Mouse (Mus musculus): Measurements from ENCODE around the gene Cdc6. TPM values are rescaled to one million over a fixed set of nuclear protein-coding genes. Genes with fewer than 3 reads are reported as not detected.
A peak's percentile ranks its signal among the peaks of the same experiment; 100 is the strongest.

The Cdc6 gene
- polyA plus RNA-seq, 1 experiment, result 24.1 TPM

DNA sequence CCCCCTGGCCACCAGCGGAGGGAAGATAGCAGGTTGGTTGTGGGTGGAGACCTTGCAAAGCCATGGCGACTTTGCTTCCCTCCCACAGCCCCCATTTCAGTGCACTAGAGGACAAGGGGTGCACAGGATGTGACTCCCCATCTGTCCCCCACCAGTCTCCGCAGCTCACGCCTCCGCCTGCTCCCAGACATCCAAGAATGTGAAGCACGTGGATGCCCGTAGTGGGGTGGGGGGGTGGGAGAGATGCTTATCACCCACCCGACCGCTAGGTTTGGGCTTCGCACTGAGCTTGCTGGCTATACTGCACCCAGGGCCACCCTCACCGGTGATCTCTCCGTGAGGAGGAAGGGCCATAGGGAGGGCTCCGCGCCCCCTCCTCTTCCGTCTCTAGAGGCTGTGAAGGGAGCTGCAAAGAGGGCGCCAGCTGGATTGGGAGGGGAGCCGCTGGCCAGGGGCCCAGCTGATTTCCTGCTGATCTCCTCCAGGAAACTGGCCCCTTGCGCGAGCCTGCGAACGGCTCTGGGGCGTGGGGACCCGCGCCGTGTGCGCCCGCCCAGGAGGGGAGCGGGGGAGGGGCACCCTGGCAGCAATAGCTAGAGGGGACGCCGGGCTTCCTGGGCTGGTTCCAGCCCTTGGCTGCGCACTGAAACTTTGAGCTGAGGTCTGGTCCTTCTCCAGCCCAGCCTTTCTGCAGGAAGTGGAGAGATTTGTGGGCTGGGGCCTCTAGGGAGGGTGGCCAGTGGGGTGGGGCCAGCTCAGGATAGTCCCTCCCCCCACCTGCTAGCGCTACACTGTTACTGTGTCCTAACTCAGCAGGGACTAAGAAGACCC lies 55.8 kb downstream of the Cdc6 start:
- TF ChIP-seq MAX (IDR thresholded peaks at IDR 0.05) (peak; percentile 18), USF1 (IDR thresholded peaks at IDR 0.05; ENCODE audit: low read depth) (no peak)
- Histone ChIP-seq H3K79me3 (ENCODE audit: low read depth) (peaks cover 42% of the 10 kb centered on the region), H3K4me3 (ENCODE audit: insufficient read depth, poor library complexity, severe bottlenecking) (peak overlapping the region; percentile 30), H3K79me2 (ENCODE audit: control insufficient read depth, insufficient read depth) (peaks cover 95% of the 10 kb centered on the region), H3ac (ENCODE audit: control insufficient read depth, insufficient read length, low read depth) (peak overlapping the region; percentile 59), H3K36me3 (ENCODE audit: control insufficient read depth, insufficient read depth) (peaks cover 25% of the 10 kb centered on the region), H3K27me3 (ENCODE audit: control insufficient read depth, insufficient read depth, insufficient read length) (no peaks in the 10 kb centered on the region)

DNA sequence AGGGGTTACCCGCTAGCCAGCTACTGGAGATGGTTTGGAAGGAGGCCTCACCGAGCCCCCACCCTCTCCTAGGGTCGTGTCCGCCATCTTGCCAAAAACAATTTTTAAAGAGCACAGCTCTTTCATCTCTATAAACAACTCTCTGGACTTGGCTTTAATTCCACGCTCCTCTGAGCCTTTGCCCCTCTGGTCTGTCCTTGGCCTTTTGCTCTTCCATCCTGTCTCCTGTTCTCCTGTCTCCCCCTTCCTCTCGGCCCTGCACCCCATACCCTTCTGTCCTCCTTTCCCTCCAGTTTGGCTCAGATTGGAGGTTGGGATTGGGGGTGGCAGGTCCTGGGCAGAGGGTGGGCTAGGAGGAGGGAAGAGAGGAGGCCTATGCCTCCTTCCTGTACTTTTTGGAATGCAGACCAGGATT lies 56.6 kb downstream of the Cdc6 start:
- H3K27me3 ChIP-seq (ENCODE audit: control insufficient read depth, insufficient read depth, insufficient read length), result no peaks in the 10 kb centered on the region

DNA sequence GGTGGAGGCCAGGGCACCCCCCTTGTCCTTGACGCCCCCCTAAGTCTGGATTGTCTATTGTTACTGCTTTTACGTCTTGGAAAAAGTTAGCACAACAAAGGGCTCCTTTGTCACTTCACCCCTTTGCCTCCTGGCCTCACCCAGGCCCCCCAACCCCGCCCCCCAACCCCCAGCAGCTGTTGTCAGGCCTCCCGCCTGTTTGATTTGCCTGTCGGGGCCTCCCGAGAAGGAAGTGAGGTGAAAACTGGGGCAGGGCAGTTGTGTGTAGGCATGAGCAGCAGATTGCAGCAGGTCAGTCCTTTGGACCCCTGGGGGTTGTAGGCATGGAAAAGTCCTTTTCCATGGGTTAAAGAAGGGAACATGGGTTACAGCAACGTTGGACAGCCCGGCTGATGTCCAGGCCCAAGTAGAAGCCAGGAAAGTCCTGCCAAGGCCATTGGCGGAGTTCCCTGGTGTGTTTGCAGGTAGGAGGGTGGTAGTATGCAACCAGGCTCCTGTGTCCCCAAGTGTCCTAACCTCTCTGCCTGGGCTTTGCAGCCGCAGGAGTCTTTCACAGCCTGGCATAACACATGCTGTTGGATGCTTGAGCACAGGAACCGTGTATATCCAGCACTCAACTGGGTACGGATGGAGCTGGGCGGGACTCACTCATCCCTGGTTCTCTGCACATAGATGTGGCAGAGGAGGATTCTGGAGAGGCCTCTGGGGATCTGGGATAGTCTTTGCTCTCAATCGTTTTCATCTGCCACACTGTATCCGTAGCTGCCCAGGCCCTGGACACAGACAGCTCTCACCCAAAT lies 57.2 kb downstream of the Cdc6 start:
- peaks cover 49% of the 10 kb centered on the region for H3K79me3 ChIP-seq (ENCODE audit: low read depth)
- H3K36me3 ChIP-seq (ENCODE audit: control insufficient read depth, insufficient read depth), result peaks cover 37% of the 10 kb centered on the region
- TF ChIP-seq CTCF (IDR thresholded peaks at IDR 0.05; ENCODE audit: control insufficient read depth, insufficient read depth, insufficient read length), result no peak
- no peak for TF ChIP-seq CEBPB (IDR thresholded peaks at IDR 0.05; ENCODE audit: low read depth)
- TF ChIP-seq MYOG (IDR thresholded peaks at IDR 0.05; ENCODE audit: control insufficient read depth, extremely low read depth, insufficient read length), result no peak
- TF ChIP-seq FOSL1 (IDR thresholded peaks at IDR 0.05; ENCODE audit: insufficient read depth, low read length, poor library complexity, severe bottlenecking), result no peak
- no peak for TF ChIP-seq MYOD1 (IDR thresholded peaks at IDR 0.05; ENCODE audit: control insufficient read depth, insufficient read length, low read depth)
- TF ChIP-seq MAX (IDR thresholded peaks at IDR 0.05), result no peak
- no peak for TF ChIP-seq USF1 (IDR thresholded peaks at IDR 0.05; ENCODE audit: low read depth)
- H3ac ChIP-seq (ENCODE audit: control insufficient read depth, insufficient read length, low read depth), result no peak overlapping the region
- H3K79me2 ChIP-seq (ENCODE audit: control insufficient read depth, insufficient read depth), result peaks cover 93% of the 10 kb centered on the region
- no peak overlapping the region for H3K4me3 ChIP-seq (ENCODE audit: insufficient read depth, poor library complexity, severe bottlenecking)
- no peaks in the 10 kb centered on the region for H3K27me3 ChIP-seq (ENCODE audit: control insufficient read depth, insufficient read depth, insufficient read length)

More for the DNA sequence above, 56.6 kb downstream of the Cdc6 start:
- Histone ChIP-seq H3K79me2 (ENCODE audit: control insufficient read depth, insufficient read depth) (peaks cover 95% of the 10 kb centered on the region), H3ac (ENCODE audit: control insufficient read depth, insufficient read length, low read depth) (peak overlapping the region; percentile 29), H3K4me3 (ENCODE audit: insufficient read depth, poor library complexity, severe bottlenecking) (no peak overlapping the region), H3K79me3 (ENCODE audit: low read depth) (peaks cover 49% of the 10 kb centered on the region), H3K36me3 (ENCODE audit: control insufficient read depth, insufficient read depth) (peaks cover 32% of the 10 kb centered on the region)
- no peak for TF ChIP-seq CTCF (IDR thresholded peaks at IDR 0.05; ENCODE audit: control insufficient read depth, insufficient read depth, insufficient read length)
- TF ChIP-seq FOSL1 (IDR thresholded peaks at IDR 0.05; ENCODE audit: insufficient read depth, low read length, poor library complexity, severe bottlenecking), result no peak
- no peak for TF ChIP-seq CEBPB (IDR thresholded peaks at IDR 0.05; ENCODE audit: low read depth)

DNA sequence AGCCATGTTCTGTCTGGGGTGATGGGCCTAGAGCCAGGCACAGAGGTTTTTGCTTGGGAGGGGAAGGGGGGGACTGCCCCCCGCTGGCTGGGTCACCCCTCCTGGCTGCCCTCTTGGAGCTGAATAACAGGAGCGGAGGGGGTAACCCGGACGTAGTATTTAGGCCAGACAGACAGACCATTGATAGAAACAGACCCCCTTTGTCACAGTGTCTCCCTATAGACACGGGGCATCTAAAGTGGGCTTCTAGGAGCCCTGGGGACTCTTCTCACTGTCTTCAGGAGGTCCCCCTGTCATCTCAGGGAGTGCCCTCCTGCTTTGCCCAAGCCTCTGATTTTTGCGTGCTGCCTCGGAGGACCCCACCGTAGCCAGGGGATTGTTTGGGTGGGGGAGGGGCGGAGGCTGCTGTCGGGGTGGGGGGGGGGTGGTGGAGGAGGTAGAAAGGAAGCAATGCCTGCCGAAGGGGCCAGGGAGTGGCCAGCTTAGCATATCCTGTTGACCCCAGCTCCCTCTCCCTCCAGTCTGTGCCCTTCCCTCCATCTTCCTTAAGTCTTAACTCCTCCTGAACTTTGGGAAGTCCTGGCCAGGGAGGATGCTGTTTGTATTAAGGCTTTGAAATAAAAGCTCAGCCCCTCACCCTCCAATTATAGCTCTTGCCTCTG lies 57.9 kb downstream of the Cdc6 start:
- Histone ChIP-seq H3K27me3 (ENCODE audit: control insufficient read depth, insufficient read depth, insufficient read length) (no peaks in the 10 kb centered on the region), H3K79me3 (ENCODE audit: low read depth) (peaks cover 49% of the 10 kb centered on the region), H3K79me2 (ENCODE audit: control insufficient read depth, insufficient read depth) (peaks cover 87% of the 10 kb centered on the region), H3K36me3 (ENCODE audit: control insufficient read depth, insufficient read depth) (peaks cover 44% of the 10 kb centered on the region), H3K4me3 (ENCODE audit: insufficient read depth, poor library complexity, severe bottlenecking) (no peak overlapping the region), H3ac (ENCODE audit: control insufficient read depth, insufficient read length, low read depth) (no peak overlapping the region)
- no peak for TF ChIP-seq MYOG (IDR thresholded peaks at IDR 0.05; ENCODE audit: control insufficient read depth, extremely low read depth, insufficient read length)
- no peak for TF ChIP-seq MAX (IDR thresholded peaks at IDR 0.05)
- TF ChIP-seq FOSL1 (IDR thresholded peaks at IDR 0.05; ENCODE audit: insufficient read depth, low read length, poor library complexity, severe bottlenecking), result no peak
- TF ChIP-seq MYOD1 (IDR thresholded peaks at IDR 0.05; ENCODE audit: control insufficient read depth, insufficient read length, low read depth), result no peak
- no peak for TF ChIP-seq CEBPB (IDR thresholded peaks at IDR 0.05; ENCODE audit: low read depth)
- TF ChIP-seq CTCF (IDR thresholded peaks at IDR 0.05; ENCODE audit: control insufficient read depth, insufficient read depth, insufficient read length), result no peak
- no peak for TF ChIP-seq USF1 (IDR thresholded peaks at IDR 0.05; ENCODE audit: low read depth)

DNA sequence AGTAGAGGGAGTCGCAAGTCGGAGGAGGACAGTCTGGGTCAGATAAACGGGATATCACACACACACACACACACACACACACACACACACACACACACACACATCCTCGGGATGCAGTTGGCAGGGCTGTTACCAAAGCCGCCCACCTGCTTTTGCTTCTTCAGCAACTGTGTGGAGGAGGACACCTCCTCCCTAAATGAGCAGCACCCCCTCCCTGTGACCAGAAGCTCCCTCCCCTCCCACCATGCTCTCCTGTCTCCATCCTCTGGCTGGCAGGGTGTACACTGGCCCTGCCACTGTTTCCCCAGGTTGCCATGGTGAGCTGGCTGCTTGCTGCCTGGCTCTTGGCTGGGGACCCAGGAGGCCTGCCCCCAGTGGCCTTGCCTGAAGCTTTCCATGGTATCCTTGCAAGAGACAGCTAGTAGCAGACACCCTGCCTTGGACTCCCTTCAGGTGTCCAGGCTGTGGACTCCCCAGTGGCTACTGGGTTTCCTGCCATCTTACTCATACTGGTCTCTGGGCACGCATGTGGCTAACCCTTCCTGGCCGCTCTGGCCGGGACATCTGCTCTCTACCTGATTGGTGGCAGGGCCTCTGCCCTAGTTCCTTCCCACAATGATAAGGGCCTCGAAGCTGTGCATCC lies 59.0 kb downstream of the Cdc6 start:
- Histone ChIP-seq H3K79me2 (ENCODE audit: control insufficient read depth, insufficient read depth) (peaks cover 76% of the 10 kb centered on the region), H3ac (ENCODE audit: control insufficient read depth, insufficient read length, low read depth) (no peak overlapping the region), H3K27me3 (ENCODE audit: control insufficient read depth, insufficient read depth, insufficient read length) (no peaks in the 10 kb centered on the region), H3K79me3 (ENCODE audit: low read depth) (peaks cover 40% of the 10 kb centered on the region), H3K4me3 (ENCODE audit: insufficient read depth, poor library complexity, severe bottlenecking) (no peak overlapping the region), H3K36me3 (ENCODE audit: control insufficient read depth, insufficient read depth) (peaks cover 55% of the 10 kb centered on the region)
- no peak for TF ChIP-seq USF1 (IDR thresholded peaks at IDR 0.05; ENCODE audit: low read depth)
- TF ChIP-seq MAX (IDR thresholded peaks at IDR 0.05), result no peak
- no peak for TF ChIP-seq MYOD1 (IDR thresholded peaks at IDR 0.05; ENCODE audit: control insufficient read depth, insufficient read length, low read depth)
- TF ChIP-seq CEBPB (IDR thresholded peaks at IDR 0.05; ENCODE audit: low read depth), result no peak
- no peak for TF ChIP-seq FOSL1 (IDR thresholded peaks at IDR 0.05; ENCODE audit: insufficient read depth, low read length, poor library complexity, severe bottlenecking)
- TF ChIP-seq CTCF (IDR thresholded peaks at IDR 0.05; ENCODE audit: control insufficient read depth, insufficient read depth, insufficient read length), result no peak
- TF ChIP-seq MYOG (IDR thresholded peaks at IDR 0.05; ENCODE audit: control insufficient read depth, extremely low read depth, insufficient read length), result no peak
